In the genomic region with DNA sequence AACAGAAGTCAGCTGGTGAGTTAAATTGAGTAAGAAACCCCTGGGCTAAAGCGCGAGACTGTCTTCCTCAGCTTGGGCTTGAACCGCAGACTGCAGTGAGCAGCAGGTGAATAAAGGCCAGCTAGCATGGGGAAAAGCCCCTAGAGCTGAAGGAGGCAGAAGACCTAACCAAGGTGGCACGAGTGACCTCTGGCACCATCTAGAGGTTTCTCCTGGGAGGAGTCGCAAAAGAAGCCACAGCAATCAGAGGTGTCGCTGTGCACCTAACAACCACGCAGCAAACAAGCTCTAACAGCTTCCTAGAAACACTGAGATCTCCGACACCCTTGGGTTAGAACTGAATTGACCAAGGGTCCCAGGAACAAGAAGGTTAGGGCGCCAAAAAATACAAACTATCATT, we compare ENCODE assay signal across 8 mouse cellular contexts.
A peak's percentile ranks its signal among the peaks of the same experiment; 100 is the strongest.
DNase-seq lines count a peak whose midpoint lies in the region; ATAC-seq and TF ChIP-seq lines count a peak whose summit lies in the region.

No protein-coding gene starts in this region.

- peak; percentile 88 for DNase-seq in heart, adult 11 months
- DNase-seq in CH12.LX (ENCODE audit: extremely low read depth) = peak; percentile 71
- peak; percentile 42 to 54 for DNase-seq in cerebellum, adult 2 months
- peak; percentile 50 for DNase-seq in forebrain, postnatal 0 days
- DNase-seq in left cerebral cortex, postnatal 36 days (ENCODE audit: low spot score in 2 of 2) = peak; percentile 24 to 28

- in situ Hi-C loops in CH12.LX (cut with MboI; ENCODE audit: low pct_ligation_motif_present, low pct_unique_long_range_greater_than_20kb, low sequenced_read_pairs) = no loop called here

- TF ChIP-seq EP300 in CH12.LX (IDR thresholded peaks at IDR 0.05; ENCODE audit: low read length) = no peak

- dilution Hi-C loops in CH12.LX (cut with MboI; ENCODE audit: extremely low pct_ligation_motif_present, extremely low pct_unique_long_range_greater_than_20kb, low sequenced_read_pairs) = no loop called here

- peak; percentile 26 to 99; a peak in 2 of 4 replicates for TF ChIP-seq CTCF in CH12.LX (conservative IDR thresholded peaks at IDR 0.05 in 1 of 2, IDR thresholded peaks at IDR 0.05 in 1 of 2; ENCODE audit: low read depth in 2 of 2, low read length in 2 of 2)
- TF ChIP-seq CTCF in cerebellum, adult 2 months (IDR thresholded peaks at IDR 0.05; ENCODE audit: borderline replicate concordance, insufficient read depth, low read depth, low read length) = peak; percentile 69; the same call in 1 of the 2 replicates
- TF ChIP-seq CTCF in forebrain, postnatal 0 days (IDR thresholded peaks at IDR 0.05; ENCODE audit: low read depth) = peak; percentile 66

- no peak for ATAC-seq in heart, embryonic 12.5 days (ENCODE audit: insufficient number of reproducible peaks, low FRiP score)
- ATAC-seq in forebrain, postnatal 0 days = peak; percentile 66
- ATAC-seq in neural tube, embryonic 14.5 days (ENCODE audit: low read depth) = peak; percentile 69; the same call in 1 of the 2 replicates
- ATAC-seq in activated CD4-positive, CD25-positive, alpha-beta regulatory T cell, adult 4 months = no peak

- no peak overlapping the region for H3K27ac ChIP-seq in heart, embryonic 12.5 days (ENCODE audit: poor library complexity, severe bottlenecking)
- H3K27ac ChIP-seq in CH12.LX (ENCODE audit: insufficient read depth, low read depth) = no peak overlapping the region
- H3K27ac ChIP-seq in cerebellum, adult 2 months (ENCODE audit: insufficient read depth, low read length) = no peak overlapping the region
- H3K27ac ChIP-seq in forebrain, postnatal 0 days (ENCODE audit: low read depth, low read length) = no peak overlapping the region
- H3K27ac ChIP-seq in neural tube, embryonic 14.5 days (ENCODE audit: low read depth, low read length) = no peak overlapping the region

- H3K4me3 ChIP-seq in heart, embryonic 12.5 days = no peak overlapping the region
- no peak overlapping the region for H3K4me3 ChIP-seq in CH12.LX (replicated peaks in 1 of 3; ENCODE audit: low read depth in 2 of 3, low read length in 2 of 3, poor library complexity in 1 of 3)
- no peak overlapping the region for H3K4me3 ChIP-seq in cerebellum, adult 2 months (replicated peaks; ENCODE audit: insufficient read depth, low read depth, low read length)
- H3K4me3 ChIP-seq in forebrain, postnatal 0 days (ENCODE audit: low read depth, low read length) = no peak overlapping the region
- H3K4me3 ChIP-seq in neural tube, embryonic 14.5 days (ENCODE audit: low read depth, low read length) = no peak overlapping the region

- no peak for TF ChIP-seq POLR2A in CH12.LX (IDR thresholded peaks at IDR 0.05; ENCODE audit: low read depth, low read length)
- no peak for TF ChIP-seq POLR2A in cerebellum, adult 2 months (IDR thresholded peaks at IDR 0.05; ENCODE audit: borderline replicate concordance, insufficient read depth, low read length)

- no peak overlapping the region for H3K4me2 ChIP-seq in heart, embryonic 12.5 days
- H3K4me2 ChIP-seq in CH12.LX (ENCODE audit: insufficient read depth, low read depth, poor library complexity, severe bottlenecking) = no peak overlapping the region
- H3K4me2 ChIP-seq in forebrain, postnatal 0 days (ENCODE audit: low read depth) = no peak overlapping the region
- H3K4me2 ChIP-seq in neural tube, embryonic 14.5 days (ENCODE audit: low read depth, low read length) = no peak overlapping the region

- no peaks in the 10 kb centered on the region for H3K79me2 ChIP-seq in CH12.LX (replicated peaks; ENCODE audit: control insufficient read depth, extremely low read depth, insufficient read depth, poor library complexity, severe bottlenecking)

- H3K9me3 ChIP-seq in heart, embryonic 12.5 days (replicated peaks) = no peaks in the 10 kb centered on the region
- no peaks in the 10 kb centered on the region for H3K9me3 ChIP-seq in CH12.LX (replicated peaks; ENCODE audit: low read length)
- H3K9me3 ChIP-seq in forebrain, postnatal 0 days (ENCODE audit: low read length) = no peaks in the 10 kb centered on the region
- no peaks in the 10 kb centered on the region for H3K9me3 ChIP-seq in neural tube, embryonic 14.5 days (ENCODE audit: control insufficient read depth, low read length)

- TF ChIP-seq RAD21 in CH12.LX (IDR thresholded peaks at IDR 0.05; ENCODE audit: low read depth, low read length) = peak; percentile 89

- H3K36me3 ChIP-seq in heart, embryonic 12.5 days = peaks cover 4% of the 10 kb centered on the region; the same call in 1 of the 2 replicates
- no peaks in the 10 kb centered on the region for H3K36me3 ChIP-seq in CH12.LX (replicated peaks in 1 of 2; ENCODE audit: control insufficient read depth in 1 of 2, insufficient read depth in 1 of 2, low read length in 1 of 2)
- no peaks in the 10 kb centered on the region for H3K36me3 ChIP-seq in forebrain, postnatal 0 days (ENCODE audit: insufficient read depth)
- no peaks in the 10 kb centered on the region for H3K36me3 ChIP-seq in neural tube, embryonic 14.5 days (ENCODE audit: control insufficient read depth, insufficient read depth, low read length)

- H3K4me1 ChIP-seq in heart, embryonic 12.5 days (replicated peaks) = no peaks in the 10 kb centered on the region
- no peaks in the 10 kb centered on the region for H3K4me1 ChIP-seq in CH12.LX (ENCODE audit: control insufficient read depth in 1 of 2, insufficient read depth in 2 of 2)
- H3K4me1 ChIP-seq in cerebellum, adult 2 months (ENCODE audit: control insufficient read depth, insufficient read depth, low read length) = no peaks in the 10 kb centered on the region
- H3K4me1 ChIP-seq in forebrain, postnatal 0 days (ENCODE audit: insufficient read depth) = no peaks in the 10 kb centered on the region
- no peaks in the 10 kb centered on the region for H3K4me1 ChIP-seq in neural tube, embryonic 14.5 days (ENCODE audit: control insufficient read depth, insufficient read depth, low read length)

- 28% methylated on average over 9 of the region's 9 CpGs for WGBS in heart, embryonic 12.5 days
- WGBS in cerebellum, adult 2 months = 38% methylated on average over 9 of the region's 9 CpGs
- 33% methylated on average over 9 of the region's 9 CpGs for WGBS in forebrain, postnatal 0 days
- 32% methylated on average over 9 of the region's 9 CpGs for WGBS in neural tube, embryonic 14.5 days

- intact Hi-C loops in left cerebral cortex, postnatal 36 days (cut with DNase I) = no loop called here

- no peaks in the 10 kb centered on the region for H3K27me3 ChIP-seq in heart, embryonic 12.5 days (replicated peaks)
- H3K27me3 ChIP-seq in CH12.LX (replicated peaks) = no peaks in the 10 kb centered on the region
- H3K27me3 ChIP-seq in cerebellum, adult 2 months (ENCODE audit: control insufficient read depth, insufficient read depth, low read length) = no peaks in the 10 kb centered on the region
- H3K27me3 ChIP-seq in forebrain, postnatal 0 days (ENCODE audit: insufficient read depth, low read length) = no peaks in the 10 kb centered on the region
- no peaks in the 10 kb centered on the region for H3K27me3 ChIP-seq in neural tube, embryonic 14.5 days (ENCODE audit: control insufficient read depth, insufficient read depth, low read length)

- no peak overlapping the region for H3K9ac ChIP-seq in heart, embryonic 12.5 days
- H3K9ac ChIP-seq in CH12.LX (ENCODE audit: insufficient read depth, low read depth) = no peak overlapping the region
- H3K9ac ChIP-seq in forebrain, postnatal 0 days = no peak overlapping the region
- no peak overlapping the region for H3K9ac ChIP-seq in neural tube, embryonic 14.5 days (replicated peaks; ENCODE audit: low read depth, low read length)

TF ChIP-seq in CH12.LX, 34 proteins besides CTCF, POLR2A, EP300 and RAD21:
- no peak for TF ChIP-seq ZMIZ1 (IDR thresholded peaks at IDR 0.05; ENCODE audit: low read depth, low read length)
- TF ChIP-seq BHLHE40 (IDR thresholded peaks at IDR 0.05; ENCODE audit: low read depth, low read length) = peak; percentile 79
- TF ChIP-seq PAX5 (IDR thresholded peaks at IDR 0.05; ENCODE audit: low read length) = no peak
- no peak for TF ChIP-seq MYC (IDR thresholded peaks at IDR 0.05; ENCODE audit: low read depth, low read length)
- peak; percentile 19; the same call in 1 of the 2 replicates for TF ChIP-seq NELFE (IDR thresholded peaks at IDR 0.05; ENCODE audit: low read depth, low read length)
- no peak for TF ChIP-seq POLR2AphosphoS2 (IDR thresholded peaks at IDR 0.05; ENCODE audit: low read depth, low read length)
- TF ChIP-seq TBP (conservative IDR thresholded peaks at IDR 0.05; ENCODE audit: low read depth, low read length) = no peak
- TF ChIP-seq MEF2A (IDR thresholded peaks at IDR 0.05; ENCODE audit: borderline replicate concordance, low read depth, low read length) = 0 out of 2 replicates have a peak, but pooled peaks have one; percentile 35
- peak; percentile 16; the same call in 1 of the 2 replicates for TF ChIP-seq TCF12 (IDR thresholded peaks at IDR 0.05; ENCODE audit: low read depth, low read length)
- TF ChIP-seq MXI1 (IDR thresholded peaks at IDR 0.05; ENCODE audit: low read depth, low read length) = peak; percentile 23; the same call in 1 of the 2 replicates
- TF ChIP-seq MAX (IDR thresholded peaks at IDR 0.05; ENCODE audit: low read length) = no peak
- TF ChIP-seq IRF4 (IDR thresholded peaks at IDR 0.05; ENCODE audit: low read depth, low read length) = peak; percentile 67; the same call in 1 of the 2 replicates
- no peak for TF ChIP-seq JUND (conservative IDR thresholded peaks at IDR 0.05; ENCODE audit: low read depth, low read length)
- TF ChIP-seq KAT2A (IDR thresholded peaks at IDR 0.05; ENCODE audit: insufficient replicate concordance, low read length) = no peak
- peak; percentile 85 for TF ChIP-seq SMC3 (IDR thresholded peaks at IDR 0.05; ENCODE audit: low read depth, low read length)
- peak; percentile 54 for TF ChIP-seq ZC3H11A (IDR thresholded peaks at IDR 0.05; ENCODE audit: low read depth, low read length)
- no peak for TF ChIP-seq ZKSCAN1 (IDR thresholded peaks at IDR 0.05; ENCODE audit: borderline replicate concordance, low read depth, low read length)
- TF ChIP-seq UBTF (IDR thresholded peaks at IDR 0.05; ENCODE audit: low read depth, low read length) = no peak
- no peak for TF ChIP-seq NRF1 (IDR thresholded peaks at IDR 0.05; ENCODE audit: low read depth, low read length)

Comparison
In these comparisons a context has a peak if more than half of its experiments do, and no peak if none do; other contexts are left out.
1. DNase-seq: peak in every context shown above with its lines; median percentile 88 in heart, adult 11 months; 71 in CH12.LX; 50 in forebrain, postnatal 0 days; 48 in cerebellum, adult 2 months; 26 in left cerebral cortex, postnatal 36 days.
2. ATAC-seq: peak in forebrain, postnatal 0 days (single experiment) and neural tube, embryonic 14.5 days (single experiment); none in heart, embryonic 12.5 days (single experiment) and activated CD4-positive, CD25-positive, alpha-beta regulatory T cell, adult 4 months (single experiment).
3. Peak in every context shown above with its lines, with median percentiles within 50 percentile points of each other: CTCF ChIP-seq.